In genomic region chr1:165132187-165132877, GRCm38 (mm10) we compare ENCODE assay signal across 9 mouse cellular contexts. TPM values are rescaled to one million over a fixed set of nuclear protein-coding genes. Genes with fewer than 3 reads are reported as not detected.
DNase-seq lines count a peak whose midpoint lies in the region; ATAC-seq lines count a peak whose summit lies in the region.
"Had no signal": no experiment of that assay in that cellular context is flagged by ENCODE, and none has a peak within 500 bp of the region (broad histone marks: within the 10 kb centered on the region; RNA-seq: fewer than 3 reads in every experiment).

No protein-coding gene starts in this region.

- intact Hi-C loops in gastrocnemius, postnatal 36 days (cut with DNase I): loop anchor here (5.0 kb wide), 1 partner anchor 375 kb away; no protein-coding TSS in a partner anchor

- DNase-seq in adrenal gland, adult 18-20 months (ENCODE audit: low spot score in 2 of 2): peak; percentile 72 to 75
- DNase-seq in embryo, embryonic 11 days: peak; percentile 78
- DNase-seq in gastrocnemius, postnatal 36 days: peak; percentile 36 to 65
- DNase-seq in kidney, postnatal 4 days: peak; percentile 80 to 82
- DNase-seq in thymus, postnatal 14 days: peak; percentile 85

- H3K27me3 ChIP-seq in liver, embryonic 16.5 days (ENCODE audit: control insufficient read depth, insufficient read depth, low read depth, low read length): no peaks in the 10 kb centered on the region
- H3K27me3 ChIP-seq: limb, embryonic 13.5 days had no signal

- no peak overlapping the region for H3K9ac ChIP-seq in liver, embryonic 16.5 days (ENCODE audit: low read depth, low read length)
- H3K9ac ChIP-seq: limb, embryonic 13.5 days had no signal

- ATAC-seq in CD4-positive, CD25-positive, alpha-beta regulatory T cell, adult 4 months: peak; percentile 58
- ATAC-seq in liver, embryonic 16.5 days (ENCODE audit: low read depth): peak; percentile 72
- peak; percentile 83 for ATAC-seq in neutrophil, adult 5-6 weeks (ENCODE audit: extremely low read depth, insufficient number of reproducible peaks, low FRiP score, poor library complexity, severe bottlenecking)

- 43% methylated on average over 14 of the region's 14 CpGs for whole genome bisulfite sequencing in liver, embryonic 16.5 days (ENCODE audit: insufficient replicate concordance)

- H3K4me1 ChIP-seq in liver, embryonic 16.5 days (ENCODE audit: control insufficient read depth, low read depth, low read length): no peaks in the 10 kb centered on the region
- H3K4me1 ChIP-seq: limb, embryonic 13.5 days had no signal

- no peaks in the 10 kb centered on the region for H3K36me3 ChIP-seq in liver, embryonic 16.5 days (ENCODE audit: control insufficient read depth, insufficient read depth)
- H3K36me3 ChIP-seq: limb, embryonic 13.5 days had no signal

- H3K27ac ChIP-seq in liver, embryonic 16.5 days (ENCODE audit: low read length): no peak overlapping the region
- H3K27ac ChIP-seq: limb, embryonic 13.5 days had no signal

- no peak overlapping the region for H3K4me3 ChIP-seq in liver, embryonic 16.5 days (ENCODE audit: low read depth, low read length)
- H3K4me3 ChIP-seq: limb, embryonic 13.5 days had no signal

- H3K4me2 ChIP-seq in liver, embryonic 16.5 days (ENCODE audit: low read depth, low read length): no peak overlapping the region
- H3K4me2 ChIP-seq: limb, embryonic 13.5 days had no signal

- no peaks in the 10 kb centered on the region for H3K9me3 ChIP-seq in liver, embryonic 16.5 days (replicated peaks; ENCODE audit: control insufficient read depth, low read length)
- H3K9me3 ChIP-seq: limb, embryonic 13.5 days had no signal

RNA-seq across cellular contexts. Expression of gene Tbx19, which starts 28.2 kb away (rescaled TPM):
- polyA plus RNA-seq in CD4-positive, CD25-positive, alpha-beta regulatory T cell, adult 4 months (2017; shearing (Covaris generic)): not detected
- not detected for total RNA-seq in adrenal gland, adult 18-20 months (2021)
- total RNA-seq in gastrocnemius, postnatal 36 days (2021): not detected
- not detected in 2 replicates for polyA plus RNA-seq in liver, embryonic 16.5 days (2015; fragmentation: Nextera tagmentation; extraction: Ambion mirVana)
- not detected in 2 replicates for total RNA-seq in neutrophil, adult 5-6 weeks (2017)
- polyA plus RNA-seq: limb, embryonic 13.5 days had no signal
